Mouse (Mus musculus): ENCODE measurements around the gene 5330417C22Rik.
A peak's percentile ranks its signal among the peaks of the same experiment; 100 is the strongest.
"Not testable (repeated sequence)": the region's sequence is repeated elsewhere in the genome, so short reads cannot be mapped to it uniquely, and the experiment has no call there.

The 5330417C22Rik gene

DNA sequence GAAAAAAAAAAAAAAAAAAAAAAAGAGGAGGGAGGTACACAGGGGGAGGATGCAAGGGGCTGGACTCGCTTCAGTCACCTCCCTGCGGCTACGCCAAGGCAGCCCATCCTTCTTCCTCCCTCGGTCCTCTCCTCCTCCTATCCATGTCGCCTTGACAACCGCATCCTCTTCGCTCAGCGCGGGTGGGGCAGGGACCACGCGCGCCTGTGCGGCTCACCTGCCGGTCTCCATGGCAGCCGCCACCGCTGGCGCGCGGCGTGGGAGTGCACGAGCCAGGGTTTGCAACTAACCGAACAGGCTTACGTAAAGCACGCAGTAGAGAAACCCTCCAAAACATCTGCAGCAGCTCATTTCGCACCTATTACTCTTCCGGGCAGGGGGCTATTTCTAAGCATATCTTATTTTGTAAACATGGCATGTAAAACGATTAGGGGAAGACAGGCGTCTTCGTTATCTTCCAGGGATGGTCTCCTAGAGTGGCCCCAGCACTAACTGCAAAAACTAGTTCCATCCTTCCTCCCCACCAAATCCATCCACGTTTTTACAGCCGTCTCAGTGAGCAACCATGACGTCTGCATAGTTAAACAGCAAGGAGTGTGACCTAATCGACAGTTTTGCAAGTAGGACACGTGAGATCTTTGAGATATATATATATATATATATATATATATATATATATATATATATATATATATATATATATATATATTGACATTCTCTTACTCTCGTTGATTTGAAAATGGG, at the start of gene 5330417C22Rik:
Gene 5330417C22Rik, minus strand, starts transcription at position 20 of the 744 bp plus-strand sequence.
- DNase-seq: peak; percentile 41

DNA sequence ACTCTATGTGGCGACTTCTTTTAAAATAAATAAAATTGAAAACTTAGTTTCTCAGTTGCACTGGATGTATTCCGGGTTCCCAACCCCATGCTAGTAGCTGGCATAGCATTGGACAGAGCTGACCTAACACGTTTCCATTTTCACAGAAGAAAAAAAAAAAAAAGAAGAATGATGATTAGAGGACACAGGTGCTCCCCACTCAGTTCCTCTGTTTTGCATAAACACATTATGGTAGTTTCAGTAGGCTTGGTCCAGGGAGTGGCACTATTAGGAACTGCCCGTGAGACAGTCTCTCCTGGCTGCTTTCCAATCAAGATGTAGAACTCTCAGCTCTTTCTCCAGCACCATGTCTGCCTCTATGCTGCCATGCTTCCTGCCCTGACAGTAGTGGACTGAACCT, 48.2 kb upstream of the 5330417C22Rik start:
- DNase-seq: no peak

DNA sequence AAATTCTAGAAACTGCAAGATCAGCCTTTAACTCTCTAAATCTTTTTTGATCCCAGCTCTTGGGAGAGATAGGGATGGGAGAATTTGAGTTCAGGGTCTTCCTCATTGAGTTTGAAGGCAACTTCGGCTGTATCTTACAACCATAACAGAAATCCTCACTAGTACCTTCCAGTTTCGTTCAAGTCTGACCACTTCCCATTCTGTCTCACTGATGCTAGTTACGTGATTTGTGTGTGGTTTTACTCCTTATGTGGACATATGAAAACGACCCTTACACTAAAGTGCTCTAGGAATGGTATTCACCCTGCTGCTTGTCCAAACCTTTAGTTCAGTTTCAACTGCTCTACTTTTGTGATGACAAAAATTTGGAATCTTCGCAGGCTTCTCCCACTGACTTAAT, 37.7 kb upstream of the 5330417C22Rik start:
- no peak for DNase-seq

DNA sequence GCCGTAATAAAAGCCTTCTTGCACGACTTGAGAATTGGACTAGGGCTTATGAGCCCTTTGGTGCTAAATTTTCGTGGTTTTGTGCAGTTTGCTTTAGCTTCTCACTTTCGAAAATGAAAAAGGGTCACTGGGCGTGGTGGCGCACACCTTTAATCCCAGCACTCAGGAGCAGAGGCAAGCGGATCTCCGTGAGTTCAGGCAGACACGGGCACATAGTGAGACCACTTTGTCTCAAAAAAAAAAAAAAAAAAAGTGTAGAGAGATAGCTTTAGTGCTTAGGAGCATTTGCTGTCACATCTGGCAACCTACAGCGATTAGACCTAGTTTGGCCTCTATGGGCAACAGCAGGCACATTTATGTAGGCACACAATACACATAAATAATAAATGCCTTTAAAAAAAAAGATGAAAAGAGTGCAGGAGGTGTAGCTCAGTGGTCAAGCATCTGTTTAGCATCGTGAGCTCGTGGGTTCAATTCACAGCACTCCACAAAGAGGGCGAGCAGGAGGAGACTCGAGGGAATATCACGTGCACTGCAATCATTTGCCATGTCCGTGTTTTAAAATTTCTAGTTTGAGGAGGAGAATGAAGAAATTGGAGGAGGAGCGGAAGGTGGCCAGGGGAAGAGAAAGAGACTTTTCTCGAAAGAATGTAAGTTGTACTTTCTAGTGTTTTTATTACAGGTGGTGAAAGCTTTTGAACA, 36.1 kb upstream of the 5330417C22Rik start:
- DNase-seq: no peak

DNA sequence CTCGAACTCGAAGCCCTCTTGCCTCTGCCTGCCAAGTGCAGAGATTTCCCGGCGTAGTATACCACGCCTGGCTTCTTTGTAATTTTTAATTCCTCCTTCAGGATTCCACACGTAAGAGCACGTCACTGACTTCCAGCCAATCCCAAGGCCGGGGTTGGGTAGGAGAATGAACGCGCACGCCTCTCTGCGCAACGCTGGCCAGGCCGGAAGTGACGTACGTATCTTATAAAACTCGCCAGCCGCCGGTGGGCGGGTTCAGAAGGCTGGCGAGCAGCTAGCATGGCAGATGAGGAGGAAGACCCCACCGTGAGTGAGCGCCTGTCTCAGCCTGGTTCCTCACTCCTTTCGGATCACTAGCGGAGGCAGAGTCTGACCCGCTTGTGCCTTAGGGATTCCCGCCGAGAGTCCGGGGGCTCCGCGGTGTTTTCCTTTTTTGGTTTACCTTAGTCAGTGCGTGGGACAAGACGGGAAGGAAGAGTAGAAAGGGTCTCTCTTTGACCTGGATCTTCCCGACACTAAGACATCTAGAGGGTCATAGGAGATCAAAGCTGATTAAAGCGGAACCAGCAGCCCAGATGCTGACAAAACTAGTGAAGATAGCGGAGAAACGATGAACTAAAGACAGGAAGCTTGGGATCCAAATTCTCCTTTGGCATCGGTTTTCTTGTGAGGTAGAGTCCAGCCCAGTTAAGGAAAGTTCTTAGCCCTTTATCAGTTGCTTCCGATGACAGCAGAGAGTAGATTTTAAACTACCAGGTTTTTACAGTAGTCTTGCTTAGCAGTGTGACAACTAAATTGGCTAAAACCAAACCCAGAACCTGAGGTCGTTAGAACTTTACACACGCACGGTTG, 35.3 kb upstream of the 5330417C22Rik start, which contains the start of gene Taf13:
Gene Taf13, plus strand, starts transcription at position 256 of the 852 bp plus-strand sequence.
- peak; percentile 97 for DNase-seq

DNA sequence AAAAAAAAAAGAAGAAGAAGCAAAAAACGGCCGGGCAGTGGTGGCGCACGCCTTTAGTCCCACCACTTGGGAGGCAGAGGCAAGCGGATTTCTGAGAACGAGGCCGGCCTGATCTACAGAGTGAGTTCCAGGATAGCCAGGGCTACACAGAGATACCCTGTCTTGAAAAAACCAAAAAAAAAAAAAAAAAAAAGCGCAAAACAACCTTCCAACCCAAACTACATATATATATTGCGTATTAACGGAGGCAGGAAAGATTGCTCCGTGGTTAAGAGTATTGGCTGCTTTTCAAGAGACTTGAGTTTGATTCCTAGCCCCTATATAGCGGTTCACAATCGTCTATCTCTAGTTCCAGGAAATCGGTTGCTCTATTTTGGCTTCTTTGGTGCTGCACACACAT, 34.5 kb upstream of the 5330417C22Rik start:
- no peak for DNase-seq

DNA sequence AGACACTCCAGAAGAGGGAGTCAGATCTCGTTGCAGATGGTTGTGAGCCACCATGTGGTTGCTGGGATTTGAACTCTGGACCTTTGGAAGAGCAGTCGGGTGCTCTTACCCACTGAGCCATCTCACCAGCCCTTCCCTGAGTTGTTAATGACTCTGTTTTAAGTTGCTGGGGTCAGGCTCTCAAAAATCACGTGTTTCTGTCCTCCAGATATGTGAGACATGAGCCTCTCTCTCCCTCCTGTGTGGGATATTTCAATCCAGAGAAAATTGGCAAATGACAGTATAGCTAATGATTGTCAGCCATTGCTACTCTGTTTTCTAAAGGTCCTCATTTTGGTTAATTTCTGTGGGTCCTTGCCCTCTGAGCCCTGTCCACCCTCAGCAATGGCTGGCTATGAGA, 33.3 kb upstream of the 5330417C22Rik start:
- DNase-seq: not testable (repeated sequence)

DNA sequence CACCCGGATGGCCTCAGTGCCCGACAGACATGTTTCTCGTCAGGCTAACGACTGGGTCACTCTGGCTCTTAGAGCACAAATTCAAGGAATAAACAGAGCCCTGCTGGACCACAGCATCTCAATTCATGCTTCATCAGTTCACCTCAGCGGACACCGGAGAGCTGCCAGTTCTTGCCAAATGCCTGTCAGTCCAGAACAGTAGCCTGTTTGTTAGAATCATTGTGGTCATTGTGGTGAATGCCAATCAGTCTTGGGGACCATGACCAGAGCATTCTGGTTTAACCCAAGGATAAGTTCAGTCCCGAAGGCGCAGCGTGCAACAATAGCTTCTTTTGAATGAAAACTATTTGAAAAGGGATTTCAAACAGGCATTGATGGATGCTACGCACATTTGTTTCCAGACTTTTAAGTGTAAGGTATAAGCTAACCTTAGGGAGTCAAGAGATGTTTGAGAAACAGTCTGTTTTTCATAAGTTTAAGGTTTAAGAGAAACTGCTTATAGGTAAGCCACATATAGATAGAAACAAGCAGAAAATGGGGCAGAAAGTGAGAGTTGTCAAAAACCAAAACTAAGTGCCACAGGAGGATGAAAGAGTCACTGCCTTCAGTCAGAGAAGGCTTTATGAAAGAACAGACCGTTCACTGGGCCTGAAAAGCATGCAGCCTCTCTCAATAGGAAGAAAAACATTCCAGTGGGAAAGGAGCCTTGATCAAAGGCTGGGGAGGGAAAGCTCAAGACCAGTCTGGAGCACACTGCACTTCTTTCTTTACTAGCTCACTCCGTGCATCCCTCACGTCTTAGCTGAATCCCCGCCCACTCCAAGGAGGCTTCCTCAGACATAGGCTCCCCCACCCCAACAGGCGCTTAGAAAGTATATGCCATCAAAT, 31.9 kb upstream of the 5330417C22Rik start:
- DNase-seq: no peak

DNA sequence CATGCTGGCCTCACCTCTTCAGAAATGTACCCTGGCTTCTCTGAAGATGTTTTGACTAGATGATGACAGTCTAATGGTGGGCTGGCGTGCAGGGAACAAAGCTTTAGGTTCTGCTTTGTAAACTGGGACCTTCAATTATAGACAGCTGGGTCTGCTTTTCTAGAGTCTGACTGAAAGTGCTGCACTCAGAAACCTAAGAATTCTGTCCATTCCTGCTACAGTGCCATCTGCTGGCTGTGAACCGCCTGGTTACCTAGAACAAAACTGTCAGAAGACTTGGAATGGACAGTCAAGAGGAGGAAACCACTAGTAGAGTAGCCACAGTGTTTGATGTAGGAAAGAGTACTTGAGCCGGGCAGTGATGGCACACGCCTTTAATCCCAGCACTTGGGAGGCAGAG, 27.0 kb upstream of the 5330417C22Rik start:
- peak; percentile 92 for DNase-seq

DNA sequence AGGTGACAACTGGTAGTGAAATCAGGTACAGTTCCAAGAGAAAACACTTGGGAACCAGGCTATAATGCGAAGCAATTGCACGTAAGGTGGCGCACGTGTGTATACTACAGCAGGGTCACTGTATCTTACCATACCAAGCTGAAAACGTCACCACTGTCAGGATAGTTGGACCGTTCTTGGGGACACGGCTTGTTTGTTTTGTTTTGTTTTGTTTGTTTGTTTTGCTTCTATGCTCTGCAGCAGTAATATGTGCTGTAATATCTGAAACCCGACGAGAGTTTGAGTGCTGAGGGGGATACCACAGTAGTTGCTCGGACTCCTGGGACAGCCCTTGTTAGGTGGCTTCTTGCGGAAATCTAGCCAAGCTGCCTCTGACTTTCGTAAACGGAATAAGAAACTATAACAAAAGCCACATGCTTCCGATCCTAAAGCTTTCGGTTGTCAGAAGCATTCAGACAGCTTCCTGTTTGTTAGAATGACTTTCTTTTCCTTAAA, 26.5 kb upstream of the 5330417C22Rik start:
- peak; percentile 51 for DNase-seq

DNA sequence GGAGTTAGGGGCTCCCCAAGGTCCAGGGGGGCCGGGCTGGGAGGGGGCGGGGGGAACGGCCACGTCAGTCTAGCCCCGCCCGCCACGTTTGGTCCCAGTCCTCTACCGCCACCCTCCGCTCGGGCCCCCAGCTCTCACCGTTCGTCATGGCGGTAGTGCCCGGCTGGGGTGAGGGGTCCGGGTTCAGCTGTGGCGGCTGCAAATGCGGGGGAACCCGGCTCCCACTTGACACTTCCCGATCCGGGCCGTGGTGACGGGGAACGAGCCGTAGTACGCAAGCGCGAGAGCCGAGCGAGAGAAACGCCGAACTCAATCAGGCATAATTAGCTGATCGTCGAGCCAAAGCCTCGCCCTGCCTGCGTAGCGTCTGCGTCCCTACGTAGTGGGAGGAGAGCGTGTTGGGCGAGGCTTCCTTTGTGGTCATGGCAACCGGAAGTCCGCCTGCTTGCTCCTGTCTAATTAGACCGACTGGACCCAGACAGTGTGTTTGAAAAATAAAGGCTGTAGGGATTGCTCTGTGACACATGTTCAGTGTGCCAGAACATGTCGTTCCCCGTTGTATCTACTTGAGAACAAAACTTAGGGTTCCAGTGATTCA, 25.9 kb upstream of the 5330417C22Rik start, which contains the start of gene Tmem167b:
Gene Tmem167b, minus strand, starts transcription at position 334 of the 598 bp plus-strand sequence.
- DNase-seq: peak; percentile 97

DNA sequence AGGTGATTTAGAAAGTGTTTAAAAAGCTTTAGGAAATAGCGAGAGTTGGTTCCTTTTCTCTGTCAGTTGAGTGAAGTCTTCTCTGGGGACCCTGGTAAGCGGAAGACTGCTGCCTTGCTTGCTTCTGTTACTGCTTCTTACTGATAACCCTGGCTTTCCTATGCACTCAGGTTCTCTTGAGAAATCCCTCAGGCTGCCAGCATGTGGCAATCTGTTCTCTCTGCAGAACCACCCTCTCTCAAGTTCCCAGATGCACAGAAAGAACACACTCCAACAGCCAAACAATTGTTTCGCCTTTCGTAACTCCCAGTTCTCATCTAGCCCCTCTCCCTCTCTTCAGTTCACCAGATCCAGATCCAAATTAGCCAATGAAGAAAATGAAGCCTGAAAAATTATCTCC, 21.6 kb upstream of the 5330417C22Rik start:
- no peak for DNase-seq

DNA sequence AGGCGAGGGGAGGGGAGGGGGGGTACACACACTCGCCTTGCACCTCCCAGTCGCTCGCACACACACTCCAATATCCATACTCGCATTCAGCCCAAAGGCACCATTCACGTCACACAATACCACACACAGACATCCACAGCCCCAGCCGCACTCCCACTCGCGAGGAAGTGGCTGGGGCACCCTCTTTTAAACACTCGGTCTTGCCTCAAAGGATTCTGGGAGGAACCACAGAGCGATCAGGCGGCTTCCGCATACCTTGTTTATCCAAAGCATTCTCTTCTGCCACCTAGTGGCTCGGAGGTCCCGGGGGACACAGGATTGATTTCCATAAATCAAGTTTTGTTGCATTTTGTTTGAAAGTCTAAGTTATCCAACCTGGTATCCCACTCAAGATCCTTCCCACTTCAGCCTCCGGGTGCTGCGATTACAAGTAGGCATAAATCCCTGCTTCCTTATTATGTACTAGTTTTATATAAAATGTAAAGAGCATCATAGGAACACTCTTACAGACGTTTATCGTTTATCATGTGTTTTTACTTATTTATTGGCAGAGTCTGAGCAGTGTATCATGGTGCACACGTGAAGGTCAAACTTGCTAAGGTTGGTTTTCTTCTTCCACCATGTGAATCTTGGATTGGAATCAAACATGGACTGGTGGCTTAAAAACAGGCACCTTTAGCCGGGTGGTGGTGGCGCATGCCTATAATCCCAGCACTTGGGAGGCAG, 18.4 kb upstream of the 5330417C22Rik start:
- peak; percentile 95 for DNase-seq

DNA sequence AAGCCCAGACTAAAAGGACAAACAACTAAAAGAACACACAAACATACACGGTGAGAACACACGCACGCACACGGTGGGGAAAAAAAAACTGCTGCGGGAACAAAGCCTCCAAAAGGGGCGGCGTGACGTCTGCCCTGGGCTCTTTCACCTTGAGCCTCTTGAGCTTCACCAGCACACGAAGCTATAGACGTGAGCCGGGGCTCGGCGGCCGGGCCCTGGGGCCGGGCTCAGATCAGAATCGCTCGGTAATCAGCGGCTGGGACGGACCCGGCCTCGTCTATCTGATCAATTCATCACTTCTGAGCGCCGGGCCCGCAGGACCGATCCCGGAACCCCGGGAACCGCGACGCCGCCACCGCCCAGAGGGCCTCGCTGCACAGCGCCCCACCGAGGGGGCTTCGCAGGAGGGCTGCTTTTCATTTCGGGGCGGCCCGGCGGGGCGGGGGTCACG, 17.8 kb upstream of the 5330417C22Rik start:
- DNase-seq: no peak

DNA sequence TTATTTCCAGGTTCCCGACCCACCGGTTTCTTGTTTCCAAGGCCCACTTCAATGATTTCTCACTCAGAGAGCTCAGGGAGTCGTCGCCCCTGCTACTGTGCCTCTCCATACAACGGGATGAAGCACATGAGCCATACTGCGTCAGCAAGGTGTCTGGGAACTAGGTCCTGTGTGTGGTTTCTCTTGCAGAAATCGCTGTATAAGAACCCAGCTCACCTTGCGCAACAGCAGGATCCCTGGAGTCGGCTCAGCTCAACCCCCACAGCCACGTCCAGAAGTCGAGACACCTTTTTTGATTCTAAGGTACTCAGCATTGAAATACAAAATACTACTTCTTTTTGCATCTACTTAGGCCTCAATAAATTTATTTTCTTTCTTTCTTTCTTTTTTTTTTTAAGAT, 6.0 kb upstream of the 5330417C22Rik start:
- DNase-seq: no peak

DNA sequence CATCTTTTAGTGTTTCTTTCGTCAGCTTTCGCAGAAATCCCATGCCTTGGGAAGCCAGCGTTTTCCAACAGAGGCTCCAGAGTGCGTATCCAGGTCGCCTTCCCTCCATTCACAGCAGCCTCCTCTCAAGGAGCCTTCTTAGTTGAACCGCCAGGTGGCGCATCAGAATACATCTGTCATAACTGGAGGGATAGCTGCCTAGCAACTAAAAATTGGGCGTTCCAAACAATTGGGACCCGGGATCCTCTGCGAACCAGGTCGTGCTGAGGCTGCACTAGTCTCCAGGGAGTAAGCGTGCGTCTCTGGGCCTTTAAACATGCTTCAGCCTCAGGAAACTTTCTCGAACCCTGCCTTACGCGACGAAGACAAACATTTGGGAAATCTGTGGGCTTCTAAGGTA, 967 bp upstream of the 5330417C22Rik start:
- DNase-seq: peak; percentile 91

DNA sequence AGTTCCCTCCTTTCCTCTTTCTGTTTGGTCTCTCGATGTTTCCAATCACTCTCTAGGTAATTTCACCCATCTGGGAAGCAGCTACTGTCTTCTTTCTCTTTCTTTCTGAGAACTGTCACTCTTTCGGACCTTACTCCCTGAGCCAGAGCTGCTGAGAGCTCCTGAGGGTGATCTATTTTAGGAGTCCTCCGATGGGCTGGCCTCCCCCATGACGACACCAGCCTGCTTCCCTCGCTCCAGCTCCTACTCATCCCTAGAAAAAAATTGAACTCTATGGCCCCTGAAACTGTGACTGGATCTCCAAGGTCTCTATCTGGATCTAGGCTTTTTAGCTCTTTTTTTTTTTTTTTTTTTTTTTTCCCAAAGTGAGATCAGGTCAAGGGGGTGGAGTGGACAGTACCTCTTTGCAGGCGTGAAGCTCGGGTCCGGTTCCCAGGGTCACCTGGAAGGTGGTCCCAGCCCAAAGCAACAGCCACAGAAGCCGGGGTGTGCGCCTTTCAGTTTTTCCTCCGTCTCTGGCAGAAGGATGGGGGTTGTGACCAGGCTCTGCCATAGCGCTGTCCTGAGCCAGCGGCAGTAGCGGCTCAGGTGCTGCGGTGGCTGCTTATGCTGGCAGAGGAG, 330 bp downstream of the 5330417C22Rik start:
- no peak for DNase-seq

DNA sequence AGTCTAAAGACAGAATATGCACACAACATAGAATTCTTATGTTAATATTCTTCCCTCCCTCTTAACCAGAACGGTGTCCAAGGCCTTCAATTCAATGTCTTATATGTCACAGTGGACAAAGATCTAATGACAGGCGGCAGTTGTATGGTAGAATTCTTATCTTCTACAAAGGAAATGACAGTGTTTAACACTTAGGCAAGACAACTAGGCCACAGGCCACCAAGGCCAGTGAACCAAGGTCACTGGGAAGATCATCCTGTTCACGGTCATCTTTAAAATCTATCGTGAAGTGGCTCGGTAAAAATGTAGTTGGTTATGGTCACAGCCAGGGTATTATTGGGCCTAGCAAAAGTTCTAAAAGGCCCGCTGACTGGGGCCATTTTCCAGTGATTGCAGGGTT, 2.4 kb downstream of the 5330417C22Rik start, which contains the start of gene 1700013F07Rik:
Gene 1700013F07Rik, plus strand, starts transcription at position 200 of the 400 bp plus-strand sequence.
- no peak for DNase-seq

DNA sequence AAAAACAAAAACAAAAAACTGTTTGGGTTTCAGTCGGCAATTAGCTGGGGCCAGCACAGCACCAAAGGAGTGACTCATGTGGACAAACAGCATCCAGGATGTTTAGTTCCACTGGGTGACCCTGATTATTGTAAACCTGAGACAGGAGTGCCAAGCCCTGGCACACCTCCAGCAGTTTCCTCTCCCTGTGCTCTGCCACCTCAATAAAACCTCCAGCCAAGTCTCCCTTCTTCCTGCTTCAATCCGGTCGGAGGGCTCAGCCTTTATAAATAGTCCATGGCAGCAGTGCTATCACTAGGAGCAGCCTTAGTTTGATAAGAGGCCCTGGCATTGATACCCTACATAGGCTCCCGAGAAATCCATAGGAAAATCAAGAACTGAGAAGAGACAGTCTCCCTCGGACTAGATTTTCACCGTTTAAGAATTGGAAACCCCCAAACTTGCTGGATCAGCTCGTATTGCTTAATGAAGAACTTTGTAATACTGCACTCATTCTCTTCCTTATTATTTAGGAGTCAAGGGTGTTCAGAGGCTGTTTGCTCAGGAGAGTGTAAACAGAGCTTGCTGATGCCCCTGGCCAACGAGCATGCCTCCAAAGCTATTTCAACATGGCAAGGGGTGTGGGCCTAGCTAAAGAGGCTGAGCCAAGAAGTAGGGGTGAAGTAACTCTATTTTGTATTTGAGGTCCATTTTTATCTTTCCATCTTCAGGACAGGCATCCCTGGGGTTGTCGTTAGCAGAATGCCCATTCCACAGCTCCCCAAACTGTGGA, 3.0 kb downstream of the 5330417C22Rik start:
- DNase-seq: peak; percentile 67
